17 mouse cellular contexts compared by ENCODE assay signal in the genomic region with DNA sequence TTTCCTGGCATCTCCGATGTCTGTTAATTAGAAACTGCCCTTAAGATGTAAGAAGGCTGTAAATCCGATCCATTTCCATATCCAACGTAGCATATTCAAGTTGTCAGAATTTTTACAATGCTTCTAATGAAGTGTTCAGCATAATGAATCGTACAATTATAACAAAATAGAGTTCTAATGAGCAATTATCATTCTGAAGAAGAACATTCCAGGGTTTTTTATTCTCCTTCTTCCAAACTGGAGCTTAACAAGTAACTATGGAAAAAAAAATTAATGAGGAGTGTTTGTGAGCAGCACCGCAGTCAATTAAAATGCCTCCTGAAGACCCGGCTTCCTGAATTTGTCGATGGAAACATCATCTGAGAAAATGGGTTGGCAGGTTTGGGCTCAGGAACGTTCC.
"Had no signal": no experiment of that assay in that cellular context is flagged by ENCODE, and none has a peak within 500 bp of the region (broad histone marks: within the 10 kb centered on the region; RNA-seq: fewer than 3 reads in every experiment).

No protein-coding gene starts in this region.

- DNase-seq: kidney, adult 2 months; kidney, postnatal 25 days; layer of hippocampus, adult 9-11 months; layer of hippocampus, postnatal 36 days; liver, postnatal 0 days; lung, embryonic 14.5 days; thymus, postnatal 36 days had no signal

- H3K9ac ChIP-seq: limb, embryonic 12.5 days; limb, embryonic 15.5 days; liver, embryonic 14.5 days; liver, postnatal 0 days; lung, embryonic 14.5 days; midbrain, embryonic 12.5 days had no signal

- H3K27me3 ChIP-seq: limb, embryonic 12.5 days; limb, embryonic 15.5 days; midbrain, embryonic 12.5 days had no signal

- H3K4me3 ChIP-seq: layer of hippocampus, adult 2 months; left cerebral cortex, adult 2 months; limb, embryonic 12.5 days; limb, embryonic 15.5 days; midbrain, embryonic 12.5 days had no signal

- H3K4me2 ChIP-seq: limb, embryonic 12.5 days; limb, embryonic 15.5 days; liver, embryonic 11.5 days; lung, embryonic 14.5 days; midbrain, embryonic 12.5 days had no signal

- H3K9me3 ChIP-seq: limb, embryonic 12.5 days; limb, embryonic 15.5 days; midbrain, embryonic 12.5 days had no signal

- H3K36me3 ChIP-seq: limb, embryonic 12.5 days; limb, embryonic 15.5 days; midbrain, embryonic 12.5 days had no signal

- ATAC-seq: liver, postnatal 0 days; lung, postnatal 0 days had no signal

- H3K27ac ChIP-seq: kidney, postnatal 0 days; layer of hippocampus, adult 2 months; left cerebral cortex, adult 2 months; limb, embryonic 12.5 days; limb, embryonic 15.5 days; liver, embryonic 14.5 days; macrophage; midbrain, embryonic 12.5 days had no signal
